8 mouse cellular contexts compared by ENCODE assay signal in the genomic region with DNA sequence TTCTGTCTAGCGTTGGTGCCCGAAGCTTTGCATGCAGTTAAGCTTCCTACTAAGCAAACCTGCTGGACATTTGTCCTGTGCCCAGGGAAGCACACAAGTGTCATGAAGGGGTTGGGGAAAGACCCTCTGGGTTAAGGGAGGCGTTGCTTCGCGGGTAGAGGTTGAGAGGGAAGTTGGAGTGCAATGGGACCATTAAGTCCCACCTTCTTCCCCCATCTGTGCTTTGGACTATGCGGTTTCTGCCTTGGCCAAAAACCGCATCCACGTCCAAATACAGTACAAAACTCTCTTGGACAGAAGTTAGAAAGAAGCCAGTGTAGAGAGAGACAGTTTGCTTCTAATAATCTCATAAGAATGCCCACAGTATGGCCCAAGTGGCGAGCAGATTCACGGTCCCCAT.
DNase-seq lines count a peak whose midpoint lies in the region; ATAC-seq lines count a peak whose summit lies in the region.

No protein-coding gene starts in this region.

- H3K4me3 ChIP-seq in heart, embryonic 12.5 days, result no peak overlapping the region
- H3K4me3 ChIP-seq in embryonic facial prominence, embryonic 10.5 days, result peak overlapping the region; percentile 75
- peak overlapping the region; percentile 74 for H3K4me3 ChIP-seq in hindbrain, embryonic 14.5 days (replicated peaks; ENCODE audit: low read length)
- peak overlapping the region; percentile 67 for H3K4me3 ChIP-seq in midbrain, embryonic 14.5 days (replicated peaks; ENCODE audit: low read depth, low read length)

- no peak overlapping the region for H3K9ac ChIP-seq in heart, embryonic 12.5 days
- peak overlapping the region; percentile 75 for H3K9ac ChIP-seq in hindbrain, embryonic 14.5 days
- 0 out of 2 replicates have a peak overlapping the region, but pooled peaks have one; percentile 70 for H3K9ac ChIP-seq in midbrain, embryonic 14.5 days (replicated peaks; ENCODE audit: low read length)

- WGBS in heart, embryonic 12.5 days, result 5% methylated on average over 10 of the region's 10 CpGs
- 3% methylated on average over 10 of the region's 10 CpGs for WGBS in embryonic facial prominence, embryonic 10.5 days
- WGBS in hindbrain, embryonic 14.5 days, result 3% methylated on average over 10 of the region's 10 CpGs
- 2% methylated on average over 10 of the region's 10 CpGs for WGBS in midbrain, embryonic 14.5 days

- no peaks in the 10 kb centered on the region for H3K36me3 ChIP-seq in heart, embryonic 12.5 days
- no peaks in the 10 kb centered on the region for H3K36me3 ChIP-seq in embryonic facial prominence, embryonic 10.5 days (replicated peaks)
- no peaks in the 10 kb centered on the region for H3K36me3 ChIP-seq in hindbrain, embryonic 14.5 days (replicated peaks; ENCODE audit: control insufficient read depth, insufficient read depth)
- H3K36me3 ChIP-seq in midbrain, embryonic 14.5 days (ENCODE audit: control insufficient read depth, insufficient read depth, low read length), result no peaks in the 10 kb centered on the region

- DNase-seq in heart, postnatal 4 days, result no peak
- peak; percentile 20 for DNase-seq in embryonic facial prominence, embryonic 10.5 days (ENCODE audit: low spot score)
- no peak for DNase-seq in hindbrain, embryonic 14.5 days (ENCODE audit: low spot score)
- DNase-seq in midbrain, embryonic 14.5 days, result no peak
- no peak for DNase-seq in adrenal gland, postnatal 10 days
- no peak for DNase-seq in ovary, postnatal 36 days (ENCODE audit: low spot score)
- DNase-seq in yolk sac, embryonic 10.5 days (ENCODE audit: low spot score), result no peak

- H3K27me3 ChIP-seq in heart, embryonic 12.5 days (replicated peaks), result peaks cover 91% of the 10 kb centered on the region
- peaks cover 97% of the 10 kb centered on the region for H3K27me3 ChIP-seq in embryonic facial prominence, embryonic 10.5 days (replicated peaks; ENCODE audit: low read depth, poor library complexity, severe bottlenecking)
- H3K27me3 ChIP-seq in hindbrain, embryonic 14.5 days (ENCODE audit: control insufficient read depth, insufficient read depth, low read length), result peaks cover 76% of the 10 kb centered on the region
- peaks cover 83% of the 10 kb centered on the region for H3K27me3 ChIP-seq in midbrain, embryonic 14.5 days (ENCODE audit: control insufficient read depth, insufficient read depth, low read length)

- peak overlapping the region; percentile 99 for H3K4me2 ChIP-seq in heart, embryonic 12.5 days
- peak overlapping the region; percentile 76 for H3K4me2 ChIP-seq in hindbrain, embryonic 14.5 days (replicated peaks)
- H3K4me2 ChIP-seq in midbrain, embryonic 14.5 days (ENCODE audit: low read length), result peak overlapping the region; percentile 81

- H3K4me1 ChIP-seq in heart, embryonic 12.5 days (replicated peaks), result peaks cover 45% of the 10 kb centered on the region
- H3K4me1 ChIP-seq in embryonic facial prominence, embryonic 10.5 days, result peaks cover 41% of the 10 kb centered on the region
- H3K4me1 ChIP-seq in hindbrain, embryonic 14.5 days (replicated peaks; ENCODE audit: control insufficient read depth, insufficient read depth, low read length), result peaks cover 17% of the 10 kb centered on the region; the same call in 1 of the 2 replicates
- peaks cover 21% of the 10 kb centered on the region; the same call in 1 of the 2 replicates for H3K4me1 ChIP-seq in midbrain, embryonic 14.5 days (ENCODE audit: control insufficient read depth, insufficient read depth, low read length)

- H3K9me3 ChIP-seq in heart, embryonic 12.5 days (replicated peaks), result no peaks in the 10 kb centered on the region
- H3K9me3 ChIP-seq in embryonic facial prominence, embryonic 10.5 days, result no peaks in the 10 kb centered on the region
- no peaks in the 10 kb centered on the region for H3K9me3 ChIP-seq in hindbrain, embryonic 14.5 days (ENCODE audit: control insufficient read depth, low read length)
- H3K9me3 ChIP-seq in midbrain, embryonic 14.5 days (ENCODE audit: control insufficient read depth, low read length), result no peaks in the 10 kb centered on the region

- no peak overlapping the region for H3K27ac ChIP-seq in heart, embryonic 12.5 days (ENCODE audit: poor library complexity, severe bottlenecking)
- H3K27ac ChIP-seq in embryonic facial prominence, embryonic 10.5 days (replicated peaks), result no peak overlapping the region
- no peak overlapping the region for H3K27ac ChIP-seq in hindbrain, embryonic 14.5 days
- H3K27ac ChIP-seq in midbrain, embryonic 14.5 days (replicated peaks; ENCODE audit: low read depth, low read length), result peak overlapping the region; percentile 87; the same call in 1 of the 2 replicates

- ATAC-seq in heart, embryonic 12.5 days (ENCODE audit: insufficient number of reproducible peaks, low FRiP score), result no peak
- ATAC-seq in hindbrain, embryonic 14.5 days (ENCODE audit: low FRiP score), result no peak
- ATAC-seq in midbrain, embryonic 14.5 days (ENCODE audit: low FRiP score, low TSS enrichment), result no peak
